Mouse (Mus musculus): ENCODE measurements around the gene Enpp6. TPM values are rescaled to one million over a fixed set of nuclear protein-coding genes. Genes with fewer than 3 reads are reported as not detected.

The Enpp6 gene
- 0.42 TPM in 1 of 2 replicates, not detected in the other for total RNA-seq (2015; ENCODE audit: low replicate concordance)
- 0.26 TPM in 1 of 2 replicates, not detected in the other for total RNA-seq (2017; ENCODE audit: low replicate concordance)

DNA sequence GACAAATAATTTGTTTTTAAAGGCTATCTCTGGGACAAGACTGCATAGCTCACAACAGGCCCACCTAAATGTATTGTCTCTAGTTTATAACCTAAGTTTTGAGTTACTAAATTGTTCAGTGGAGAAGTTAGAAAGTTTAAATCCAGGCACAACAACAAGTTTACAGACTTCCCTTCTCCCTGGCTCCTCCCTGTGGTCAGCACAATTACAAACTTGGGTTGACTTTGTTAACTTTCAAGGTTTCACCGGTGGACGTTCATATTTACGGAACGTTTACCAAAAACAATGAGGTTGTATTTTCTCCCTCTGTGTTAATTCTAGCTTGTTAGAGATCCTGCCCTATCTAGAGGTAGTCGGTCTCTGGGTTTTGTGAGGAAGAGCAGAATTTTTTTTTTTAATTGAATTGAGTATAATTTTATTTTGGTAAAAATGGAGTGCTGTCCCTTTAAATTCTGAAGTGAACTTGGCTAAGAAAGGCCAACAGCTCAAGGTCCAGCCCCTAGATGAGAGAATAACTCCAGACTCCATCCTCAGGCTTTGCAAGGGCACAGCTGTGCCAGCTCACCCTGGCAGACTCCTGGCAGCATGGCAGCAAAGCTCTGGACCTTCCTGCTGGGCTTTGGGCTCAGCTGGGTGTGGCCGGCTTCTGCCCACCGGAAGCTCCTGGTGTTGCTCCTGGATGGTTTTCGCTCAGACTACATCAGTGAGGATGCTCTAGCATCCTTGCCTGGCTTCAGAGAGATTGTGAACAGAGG lies at the start of gene Enpp6:
Enpp6 (plus strand) TSS at position 502 of the 755 bp plus-strand sequence.
- ATAC-seq (replicated peaks; ENCODE audit: low FRiP score, poor library complexity, severe bottlenecking) = no peak

DNA sequence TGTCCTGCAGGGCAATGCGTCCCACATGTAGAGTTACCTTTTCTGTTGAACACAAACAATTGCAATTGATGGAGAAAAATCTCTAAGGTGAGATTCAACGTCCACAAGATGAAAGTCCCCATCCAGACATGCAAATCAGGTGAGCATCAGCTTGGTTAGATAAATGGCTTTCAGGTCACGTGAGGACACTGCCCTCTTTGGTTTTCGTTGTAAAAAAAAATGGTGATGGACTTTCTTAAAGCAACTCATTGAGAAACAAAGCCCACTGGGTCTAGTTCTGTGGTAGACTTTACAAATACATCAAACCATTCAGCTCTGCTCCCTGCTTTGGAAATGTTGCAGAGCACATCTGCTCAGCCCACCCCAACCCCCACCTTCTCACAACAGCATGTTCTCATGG lies 48.5 kb upstream of the Enpp6 start:
- no peak for ATAC-seq (replicated peaks; ENCODE audit: low FRiP score, poor library complexity, severe bottlenecking)

DNA sequence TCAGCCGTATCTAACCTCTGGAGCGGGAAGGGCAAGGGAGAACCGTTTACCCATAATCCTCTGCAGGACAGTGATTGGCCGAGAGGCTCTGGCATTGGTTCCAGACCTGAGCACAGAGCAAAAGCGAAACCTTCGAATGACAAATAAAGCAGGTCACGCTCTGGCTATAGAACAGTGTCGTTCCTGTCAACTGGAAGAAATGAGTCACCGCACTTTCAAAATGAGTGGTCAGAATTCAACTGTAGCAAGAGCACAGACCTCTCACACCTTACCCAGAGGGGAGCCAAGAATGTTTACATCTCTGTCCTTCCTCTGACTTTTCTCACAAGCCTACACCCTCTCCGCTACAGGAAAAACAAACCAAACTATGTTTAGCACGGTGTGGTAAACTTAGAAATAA lies 45.4 kb upstream of the Enpp6 start:
- ATAC-seq (replicated peaks; ENCODE audit: low FRiP score, poor library complexity, severe bottlenecking) = peak; percentile 86

DNA sequence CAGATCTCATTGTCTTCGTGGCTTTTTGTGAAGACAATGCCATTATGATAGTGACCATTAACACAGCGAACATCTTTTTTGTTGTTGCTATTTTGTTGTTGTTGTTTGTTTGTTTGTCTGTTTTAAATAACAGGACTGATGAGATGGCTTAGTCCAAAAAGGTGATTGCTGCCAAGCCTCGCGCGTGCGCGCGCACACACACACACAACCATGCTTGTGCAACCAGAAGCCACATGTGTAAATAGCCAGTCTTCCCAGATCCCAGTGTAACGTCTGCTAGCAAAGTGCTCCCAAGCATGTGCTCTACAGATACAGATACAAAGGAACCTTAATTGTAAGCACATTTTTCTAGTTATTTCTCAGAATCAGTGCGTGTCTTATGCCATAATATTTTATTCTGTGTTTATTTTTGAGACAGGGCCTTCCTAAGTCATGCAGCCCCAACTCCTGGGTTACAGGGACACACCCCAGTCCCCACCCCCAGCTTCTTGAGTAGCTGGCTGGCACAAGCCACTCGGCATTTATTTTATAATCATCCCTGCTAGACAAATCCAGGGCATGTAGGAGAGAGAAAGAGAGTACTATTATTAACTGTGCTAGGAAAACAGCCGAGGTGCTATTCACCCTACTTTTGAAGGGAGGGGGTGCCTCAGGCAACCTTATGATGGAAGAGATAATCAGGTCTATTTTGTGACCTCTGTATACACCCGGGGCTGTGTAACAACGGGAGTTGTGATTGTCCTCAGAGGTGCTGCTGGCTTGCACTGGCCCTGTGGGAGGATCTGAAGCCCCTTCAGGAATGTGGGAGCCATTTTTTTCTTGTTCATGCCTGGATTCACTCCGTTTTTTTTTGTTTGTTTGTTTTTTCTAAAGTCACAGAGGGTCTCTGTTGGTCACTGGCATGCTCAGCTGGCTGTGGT lies 44.7 kb upstream of the Enpp6 start:
- ATAC-seq (replicated peaks; ENCODE audit: low FRiP score, poor library complexity, severe bottlenecking) = no peak

DNA sequence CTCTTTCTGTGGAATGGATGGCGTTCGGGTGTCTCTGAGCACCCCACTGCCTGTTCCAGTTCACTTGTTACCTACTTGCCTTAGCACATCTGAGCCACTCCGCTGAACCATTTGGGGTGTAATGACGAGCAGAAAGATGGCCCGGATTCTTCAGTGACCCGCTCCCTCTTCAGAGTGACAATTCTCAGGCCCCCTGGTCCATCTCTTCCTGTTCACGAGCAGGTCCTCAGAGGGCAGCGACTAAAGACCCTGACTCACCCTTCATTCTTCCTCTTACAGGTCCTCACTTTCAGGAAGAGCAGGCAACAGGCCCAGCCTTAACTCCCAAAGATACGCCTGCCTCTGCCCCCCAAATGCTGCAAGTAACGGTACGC lies 44.0 kb upstream of the Enpp6 start:
- no peak for ATAC-seq (replicated peaks; ENCODE audit: low FRiP score, poor library complexity, severe bottlenecking)

DNA sequence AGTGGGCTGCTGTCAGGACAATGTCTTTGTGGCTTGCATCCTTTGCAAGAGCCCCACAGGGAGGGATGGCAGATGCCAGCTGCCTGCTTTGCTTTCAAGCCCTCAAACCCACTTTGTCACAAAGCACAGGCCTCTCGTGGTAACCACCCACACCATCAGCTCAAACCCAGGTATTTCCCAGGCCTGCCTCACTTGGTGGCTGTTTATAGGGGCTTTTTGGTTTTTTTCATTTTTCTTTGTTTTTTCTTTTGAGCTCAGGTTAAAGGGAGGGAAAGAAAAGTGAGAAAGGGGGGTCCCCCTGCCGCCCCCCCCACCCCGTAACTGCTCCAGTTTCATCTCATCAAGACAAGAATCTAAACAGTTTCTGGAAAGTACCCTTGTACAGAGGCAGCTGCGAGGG lies 43.4 kb upstream of the Enpp6 start:
- no peak for ATAC-seq (replicated peaks; ENCODE audit: low FRiP score, poor library complexity, severe bottlenecking)

DNA sequence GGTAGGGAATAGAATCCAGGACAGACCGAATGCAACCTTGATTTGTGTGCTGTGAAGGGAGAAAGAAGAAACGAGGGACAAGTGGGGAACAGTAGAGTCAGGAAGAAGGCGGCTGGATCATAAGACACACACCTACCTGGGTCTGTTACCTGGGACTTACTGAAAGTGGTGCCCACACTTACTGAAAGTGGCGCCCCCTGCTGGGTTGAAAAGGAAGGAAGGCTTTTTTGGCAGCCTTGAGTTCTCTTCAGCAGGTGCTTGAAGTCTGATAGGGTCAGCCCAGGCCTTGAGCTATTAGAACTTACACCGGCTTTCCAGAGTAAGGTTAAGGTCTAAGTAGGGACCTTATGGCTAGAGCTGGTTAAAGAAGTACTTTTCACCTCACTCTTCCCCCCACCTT lies 40.5 kb upstream of the Enpp6 start:
- no peak for ATAC-seq (replicated peaks; ENCODE audit: low FRiP score, poor library complexity, severe bottlenecking)

DNA sequence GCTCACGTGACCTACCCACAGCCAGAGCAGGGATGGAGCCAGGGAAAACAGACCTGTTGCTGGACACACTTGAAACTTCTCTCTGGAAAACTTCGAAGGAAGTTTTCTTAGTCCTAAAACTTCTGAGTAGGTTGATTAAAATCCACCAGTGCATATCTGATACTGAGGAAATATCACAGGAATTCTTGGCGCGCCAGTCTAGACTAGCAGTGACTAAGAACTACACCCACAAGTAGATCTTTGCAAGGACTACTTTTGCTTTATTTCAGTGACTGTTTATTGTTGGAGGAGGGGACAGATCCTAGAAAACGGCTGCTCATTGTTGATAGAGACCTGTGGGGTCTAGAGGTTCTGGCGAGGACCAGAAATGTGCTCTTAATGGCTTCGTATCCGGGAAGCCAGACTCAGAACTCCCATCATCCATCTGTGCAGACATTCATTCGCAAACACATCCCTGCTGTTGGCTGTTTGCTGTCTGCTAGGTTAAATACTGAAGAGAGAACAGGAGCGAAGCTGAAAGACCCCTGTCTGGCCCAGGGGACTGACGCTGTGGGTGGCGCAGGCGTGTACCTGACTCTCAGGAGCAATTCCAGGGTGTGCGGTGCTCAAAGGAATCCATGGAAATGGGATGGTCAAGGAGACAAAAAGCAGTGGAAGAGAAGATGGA lies 38.5 kb upstream of the Enpp6 start:
- no peak for ATAC-seq (replicated peaks; ENCODE audit: low FRiP score, poor library complexity, severe bottlenecking)

DNA sequence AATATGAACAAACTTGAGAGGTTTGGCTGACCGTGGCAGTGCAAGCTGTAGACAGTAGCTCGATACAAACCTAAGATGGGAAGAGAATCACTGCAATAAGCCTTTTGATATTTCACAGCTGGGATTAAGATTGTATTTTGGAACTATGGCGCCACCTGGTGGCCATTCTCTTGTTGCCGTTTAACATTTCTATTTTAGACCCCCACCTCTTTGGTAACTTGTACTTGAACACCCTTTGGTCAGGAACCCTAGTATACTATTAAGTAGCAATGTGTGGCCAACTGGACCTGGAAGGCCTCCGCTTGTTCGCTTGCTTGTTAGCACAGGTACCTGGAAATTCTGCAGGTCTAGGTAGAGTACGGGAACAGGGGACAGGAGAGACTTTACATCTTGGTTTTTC lies 33.2 kb upstream of the Enpp6 start:
- no peak for ATAC-seq (replicated peaks; ENCODE audit: low FRiP score, poor library complexity, severe bottlenecking)

DNA sequence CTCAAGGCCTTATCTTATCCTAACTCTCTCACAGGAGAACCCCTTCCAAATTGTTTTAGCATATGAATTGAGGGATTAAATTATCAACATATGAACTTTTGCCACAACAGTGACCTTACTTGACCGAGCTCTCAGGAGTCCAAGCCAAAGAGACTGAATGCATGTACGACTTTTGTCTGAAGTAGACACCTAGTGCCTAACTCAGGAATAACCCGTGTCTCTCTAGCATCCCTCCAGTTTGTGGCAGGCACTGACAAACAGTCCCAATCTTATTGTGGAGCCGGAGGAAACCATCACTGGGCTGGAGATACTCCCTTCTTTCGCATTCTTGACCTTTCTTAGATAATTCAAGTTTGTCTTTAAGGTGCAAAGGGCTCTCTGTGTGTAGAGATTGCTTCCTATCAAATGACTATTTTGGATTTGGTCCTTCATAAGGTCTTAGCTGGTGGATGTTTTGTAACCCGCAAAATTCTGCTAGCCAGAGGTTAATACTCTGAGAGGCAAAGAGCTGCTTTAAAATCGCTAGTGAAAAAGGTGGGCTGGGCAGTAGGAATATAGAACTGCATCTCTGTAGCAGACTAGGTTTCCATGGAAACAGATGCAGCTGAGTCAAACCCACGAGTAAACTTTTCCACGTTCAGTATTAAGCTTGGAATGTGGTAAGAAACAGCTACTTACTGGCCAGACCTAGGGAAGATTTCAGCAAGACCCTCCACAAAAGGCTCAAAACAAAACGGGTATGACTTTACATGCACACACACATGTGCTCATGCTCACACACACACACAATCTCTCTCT lies 23.9 kb upstream of the Enpp6 start:
- no peak for ATAC-seq (replicated peaks; ENCODE audit: low FRiP score, poor library complexity, severe bottlenecking)

DNA sequence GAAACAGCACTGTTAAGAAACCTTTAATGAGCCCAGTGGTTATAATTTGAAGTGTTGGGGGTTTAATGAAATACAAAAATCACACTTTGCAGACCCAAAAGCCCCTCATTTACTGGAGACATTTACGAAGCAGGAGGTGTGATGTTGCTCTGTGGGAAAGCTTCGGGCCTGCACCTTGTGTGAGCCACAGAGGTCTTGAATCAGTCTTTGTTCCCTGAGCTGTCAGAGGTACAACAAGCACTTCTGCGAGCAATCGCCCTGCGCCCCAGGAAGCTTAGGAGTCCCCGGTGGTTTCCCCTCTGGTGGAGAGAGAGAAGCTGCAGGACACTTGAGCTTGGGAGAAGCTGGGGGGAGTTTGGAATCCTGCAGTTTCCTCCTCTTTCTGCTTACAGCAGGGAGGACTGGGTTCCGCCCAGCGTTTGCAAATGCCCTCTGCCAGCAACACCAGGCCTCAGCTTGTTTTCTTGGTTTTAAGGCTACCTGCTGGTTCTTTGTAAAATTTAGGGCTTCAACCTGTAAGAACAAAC lies 23.0 kb upstream of the Enpp6 start:
- no peak for ATAC-seq (replicated peaks; ENCODE audit: low FRiP score, poor library complexity, severe bottlenecking)

DNA sequence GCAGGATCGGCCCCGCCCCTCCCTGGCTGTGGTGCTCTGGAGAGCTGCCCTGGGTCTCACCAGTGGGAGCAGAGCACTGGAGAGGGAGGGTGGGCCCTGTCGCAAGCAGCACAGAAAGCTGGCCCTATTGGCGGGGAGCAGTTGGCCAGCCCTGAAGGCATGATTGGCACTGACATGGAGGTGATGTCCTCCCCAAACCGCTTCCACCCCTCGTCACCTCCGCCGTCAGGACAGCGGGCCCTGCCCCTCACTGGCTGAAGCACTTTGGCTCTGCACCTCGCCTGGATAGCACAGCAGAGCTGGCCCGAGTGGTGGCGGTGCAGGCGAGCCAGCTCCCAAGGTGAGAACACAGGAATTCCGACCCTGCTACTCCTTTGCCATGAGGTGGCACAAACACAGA lies 20.9 kb upstream of the Enpp6 start:
- ATAC-seq (replicated peaks; ENCODE audit: low FRiP score, poor library complexity, severe bottlenecking) = no peak

DNA sequence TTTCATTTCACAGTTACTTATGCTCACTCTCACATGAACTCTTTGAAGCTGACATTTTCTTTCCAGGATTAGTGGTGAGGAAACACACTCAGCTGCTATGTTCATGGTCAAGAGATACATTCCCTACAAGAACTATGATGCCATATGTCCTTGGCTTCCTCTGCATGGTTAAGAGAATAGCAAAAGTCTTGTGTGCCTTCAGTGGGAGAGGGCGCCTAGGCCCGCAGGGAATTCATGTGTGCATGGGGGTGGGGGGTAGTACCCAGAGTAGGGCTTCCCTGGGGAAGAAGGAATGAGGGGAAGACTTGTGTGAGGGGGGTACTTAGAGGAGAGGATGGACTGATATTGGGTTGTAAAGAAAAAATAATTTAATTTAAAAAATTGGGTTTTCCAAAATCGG lies 18.0 kb upstream of the Enpp6 start:
- ATAC-seq (replicated peaks; ENCODE audit: low FRiP score, poor library complexity, severe bottlenecking) = no peak

DNA sequence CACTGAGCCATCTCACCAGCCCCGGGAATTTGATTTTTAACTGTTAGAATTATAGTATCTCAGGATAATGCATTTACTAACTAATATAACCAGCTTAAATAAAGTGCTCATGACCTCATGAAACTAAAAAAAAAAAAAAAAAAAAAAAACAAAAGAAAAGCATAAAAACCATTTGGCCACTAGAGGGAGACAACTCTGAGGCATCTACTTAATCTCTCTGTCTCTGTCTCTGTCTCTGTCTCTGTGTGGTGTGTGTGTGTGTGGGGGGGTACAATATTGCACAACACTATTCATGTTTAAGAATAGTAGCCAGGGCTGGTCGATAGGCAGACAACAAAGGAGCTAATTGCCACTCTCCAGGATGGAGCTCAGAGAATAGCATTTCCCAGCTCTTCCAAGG lies 17.3 kb upstream of the Enpp6 start:
- ATAC-seq (replicated peaks; ENCODE audit: low FRiP score, poor library complexity, severe bottlenecking) = no peak

DNA sequence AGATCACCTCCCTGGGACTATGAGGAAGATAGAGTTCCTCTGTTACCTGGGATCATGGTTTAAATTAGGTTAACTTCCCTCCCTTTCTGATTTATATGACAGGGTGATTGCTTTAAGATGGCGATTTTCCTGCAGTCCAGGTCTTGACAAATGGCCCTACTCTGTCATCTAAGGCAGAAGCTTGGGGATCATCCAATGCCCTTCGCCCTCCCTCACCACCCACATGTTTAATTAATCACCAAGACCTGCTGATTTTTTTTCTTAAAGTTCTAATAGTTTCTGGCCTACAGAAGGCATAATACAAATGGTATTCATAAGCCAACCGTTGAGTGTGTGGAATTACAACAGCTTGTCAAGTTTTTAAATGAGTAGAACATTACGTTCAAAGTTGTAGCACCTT lies 9.3 kb upstream of the Enpp6 start:
- ATAC-seq (replicated peaks; ENCODE audit: low FRiP score, poor library complexity, severe bottlenecking) = no peak

DNA sequence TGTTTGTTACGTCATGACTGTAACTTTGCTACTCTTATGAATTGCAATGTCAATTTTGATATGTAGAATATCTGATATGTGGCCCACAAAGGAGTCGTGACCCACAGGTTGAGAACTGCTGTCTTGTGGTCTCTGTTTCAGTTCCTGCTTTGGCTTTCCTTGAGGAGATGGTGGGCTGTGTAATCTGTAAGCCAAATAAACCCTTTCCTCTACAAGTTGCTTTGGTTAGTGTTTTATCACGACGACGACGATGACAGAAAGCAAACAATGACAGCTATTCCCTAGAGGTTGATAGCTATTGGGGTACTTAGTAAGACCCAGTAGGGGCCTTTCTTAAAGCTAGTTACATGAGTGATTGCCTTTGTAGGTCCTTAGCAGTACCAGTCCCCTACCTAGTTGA lies 4.5 kb upstream of the Enpp6 start:
- no peak for ATAC-seq (replicated peaks; ENCODE audit: low FRiP score, poor library complexity, severe bottlenecking)

DNA sequence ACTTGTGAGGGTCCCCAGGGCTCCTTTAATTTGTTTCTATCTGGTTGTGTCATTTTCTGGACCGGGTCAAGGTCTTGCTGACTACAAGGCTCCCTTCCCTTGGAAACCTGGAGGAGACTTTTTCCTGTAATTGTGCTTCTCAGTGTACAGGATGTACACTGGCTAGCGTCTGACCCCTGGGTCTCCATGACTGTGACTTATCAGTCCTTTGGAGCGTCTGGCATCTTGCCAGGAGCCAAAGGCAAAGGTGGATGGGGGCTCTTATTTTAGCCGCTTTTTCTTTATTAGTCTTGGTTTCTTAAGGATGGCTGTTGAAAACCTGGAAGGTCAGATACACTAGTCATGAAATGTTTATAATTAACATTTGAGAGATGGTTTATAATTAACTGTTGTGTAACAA lies 3.9 kb upstream of the Enpp6 start:
- no peak for ATAC-seq (replicated peaks; ENCODE audit: low FRiP score, poor library complexity, severe bottlenecking)

DNA sequence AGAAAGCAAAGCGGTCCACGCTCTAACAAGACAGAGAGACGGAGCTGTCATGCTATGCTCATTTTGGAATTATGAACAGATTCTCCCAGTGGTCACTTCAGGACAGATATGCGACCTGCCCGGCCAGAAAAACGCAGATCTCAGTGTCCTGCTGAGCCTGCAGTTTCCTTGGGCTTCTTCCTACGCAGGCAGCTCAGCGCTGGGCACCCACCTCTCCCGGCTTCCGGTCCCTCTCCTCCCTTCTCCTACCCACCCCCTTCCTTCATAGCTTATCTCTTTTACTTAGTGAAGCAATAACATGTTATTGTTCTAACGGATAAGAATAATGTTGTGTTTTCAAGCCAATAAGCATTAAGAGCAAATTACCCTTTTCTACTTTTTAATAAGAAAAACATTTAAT lies 2.0 kb upstream of the Enpp6 start:
- ATAC-seq (replicated peaks; ENCODE audit: low FRiP score, poor library complexity, severe bottlenecking) = no peak

DNA sequence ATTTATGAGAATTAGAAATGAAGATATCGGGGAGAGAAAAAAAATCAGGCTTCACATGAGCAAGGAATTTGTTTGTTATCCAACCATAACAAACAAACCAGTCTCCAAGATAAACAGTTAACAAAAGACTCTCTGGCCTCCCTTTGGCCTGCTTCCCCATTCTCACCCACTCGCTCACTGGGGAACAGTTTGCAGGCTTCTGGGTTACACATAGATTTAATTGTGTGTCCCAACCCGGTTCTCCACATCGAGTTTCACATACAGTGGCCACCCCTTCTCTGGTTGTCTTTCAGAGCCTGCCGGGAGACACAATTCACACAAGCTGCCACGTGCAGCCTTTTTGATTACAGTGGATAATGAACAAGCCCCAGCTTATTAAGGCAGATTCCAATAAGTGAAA lies 1.7 kb downstream of the Enpp6 start:
- no peak for ATAC-seq (replicated peaks; ENCODE audit: low FRiP score, poor library complexity, severe bottlenecking)

DNA sequence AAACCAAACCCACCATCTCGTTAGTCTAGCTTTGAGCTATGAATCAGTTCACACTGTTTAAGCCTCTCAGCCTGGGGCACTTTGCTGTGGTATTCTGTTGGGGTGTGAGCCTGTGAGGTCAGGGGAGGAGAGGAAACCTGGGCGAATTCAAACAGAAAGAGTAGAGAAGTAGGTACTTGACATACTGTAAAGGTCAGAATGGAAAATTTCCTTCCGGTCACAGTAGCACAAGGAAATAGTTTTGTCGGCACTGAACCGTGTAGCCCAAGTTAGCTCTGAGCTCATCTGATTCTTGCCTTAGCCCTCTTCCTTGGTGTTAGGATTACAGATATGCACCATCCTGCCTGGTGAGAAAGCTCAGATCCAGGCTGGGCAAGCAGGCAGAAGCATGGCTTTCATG lies 4.4 kb downstream of the Enpp6 start:
- no peak for ATAC-seq (replicated peaks; ENCODE audit: low FRiP score, poor library complexity, severe bottlenecking)

Data from erythroid progenitor cell, adult 5-6 weeks (primary cell).